Mouse (Mus musculus) stomach, embryonic 16.5 days (tissue): ENCODE data around the gene Txlna. TPM values are rescaled to one million over a fixed set of nuclear protein-coding genes. Genes with fewer than 3 reads are reported as not detected.

ENCODE experiments used
- ATAC-seq: fragments of 200-750 bp; cut with Nextera tagmentation; 2 replicates; pipeline ENCODE4 v1.8.0; 2017; ENCODE audit warnings: moderate number of reproducible peaks, moderate TSS enrichment; ENCODE audit not compliant: insufficient read depth, low FRiP score
- H3K27ac ChIP-seq: fragments of 300-500 bp; sonication (generic); 2 replicates; pipeline ENCODE4 v1.5.1; 2014; ENCODE audit warnings: low read length
- H3K27me3 ChIP-seq: fragments of 300-500 bp; sonication (generic); 2 replicates; pipeline ENCODE4 v1.6.1; 2014; ENCODE audit warnings: low read length, control low read depth, mixed read lengths; ENCODE audit not compliant: control insufficient read depth, insufficient read depth
- H3K36me3 ChIP-seq: fragments of 300-500 bp; sonication (generic); 2 replicates; pipeline ENCODE4 v1.6.1; 2014; ENCODE audit warnings: low read length; ENCODE audit not compliant: control insufficient read depth, insufficient read depth
- H3K4me1 ChIP-seq: fragments of 300-500 bp; sonication (generic); 2 replicates; pipeline ENCODE4 v1.6.1; 2014; ENCODE audit warnings: low read length, control low read depth, mixed read lengths; ENCODE audit not compliant: control insufficient read depth, insufficient read depth
- H3K4me2 ChIP-seq: fragments of 300-500 bp; sonication (generic); 2 replicates; pipeline ENCODE4 v1.6.1; 2014; ENCODE audit warnings: low read depth, low read length, mixed read lengths
- H3K4me3 ChIP-seq: fragments of 300-500 bp; sonication (generic); replicated peaks from 2 replicates; pipeline ENCODE4 v1.5.1; 2014; ENCODE audit warnings: mild to moderate bottlenecking, low read length
- H3K9ac ChIP-seq: fragments of 300-500 bp; sonication (generic); 2 replicates; pipeline ENCODE4 v1.6.1; 2014; ENCODE audit warnings: low read length
- H3K9me3 ChIP-seq: fragments of 300-500 bp; sonication (generic); replicated peaks from 2 replicates; pipeline ENCODE4 v1.6.1; 2016; ENCODE audit warnings: low read length, control low read depth; ENCODE audit not compliant: control insufficient read depth
- WGBS: fragments of 180-500 bp; shearing (Covaris S2); extraction: QIAGEN DNeasy Blood & Tissue Kit; methylation state at CpG from one replicate; pipeline ENCODE4 v1.1.7; 2014; 5-methylcytosine and 5-hydroxymethylcytosine counted together
- polyA plus RNA-seq: library from polyadenylated mRNA; unstranded; fragments of >200 nt; fragmentation: Nextera tagmentation; extraction: Ambion mirVana; gene quantifications from 2 replicates; pipeline ENCODE4 v1.2.1, GENCODE M21; 2015

Txlna gene
- polyA plus RNA-seq, 1 experiment from 2014 or later = 65.3 TPM

DNA sequence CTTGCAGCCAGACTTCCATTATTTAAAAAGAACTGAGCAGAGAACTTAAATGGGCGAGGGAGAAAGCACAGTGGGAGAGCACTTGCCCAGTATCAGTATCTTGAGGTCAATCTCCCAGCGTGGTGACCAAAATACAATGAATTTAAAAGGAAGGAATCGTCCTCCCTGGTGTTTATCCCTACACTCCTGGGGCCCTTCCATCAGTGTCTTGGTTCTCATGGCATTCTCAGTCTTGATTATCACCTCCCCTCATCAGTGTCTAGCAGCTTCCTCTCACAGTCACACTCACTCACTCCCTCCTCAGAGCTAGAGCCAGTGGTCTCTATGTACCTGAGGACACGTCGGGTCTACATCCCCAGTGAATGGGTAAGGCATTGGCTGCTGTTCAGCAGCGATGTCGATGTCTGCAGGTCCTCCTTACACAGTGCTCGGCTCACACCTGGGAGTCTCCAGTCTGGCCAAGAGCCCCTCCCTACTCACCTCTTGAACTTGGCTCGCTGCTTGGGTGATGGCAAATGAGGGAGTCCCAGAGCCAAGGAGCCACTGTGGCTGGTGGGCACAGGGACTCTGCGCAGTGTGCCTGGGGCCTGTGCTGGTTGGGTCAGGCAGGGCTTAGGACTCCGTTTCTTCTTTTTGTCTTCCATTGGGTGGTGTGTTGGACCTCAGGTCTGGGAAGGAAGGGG, 18.6 kb downstream of the Txlna start:
- 75% methylated on average over 11 of the region's 11 CpGs for WGBS
- Histone ChIP-seq H3K4me1 (peaks cover 28% of the 10 kb centered on the region), H3K27ac (peak overlapping the region; percentile 26; the same call in 1 of the 2 replicates), H3K4me2 (peak overlapping the region; percentile 80), H3K9me3 (no peaks in the 10 kb centered on the region), H3K36me3 (no peaks in the 10 kb centered on the region), H3K4me3 (no peak overlapping the region), H3K27me3 (no peaks in the 10 kb centered on the region), H3K9ac (no peak overlapping the region; the same call in 1 of the 2 replicates)
- ATAC-seq = no peak

DNA sequence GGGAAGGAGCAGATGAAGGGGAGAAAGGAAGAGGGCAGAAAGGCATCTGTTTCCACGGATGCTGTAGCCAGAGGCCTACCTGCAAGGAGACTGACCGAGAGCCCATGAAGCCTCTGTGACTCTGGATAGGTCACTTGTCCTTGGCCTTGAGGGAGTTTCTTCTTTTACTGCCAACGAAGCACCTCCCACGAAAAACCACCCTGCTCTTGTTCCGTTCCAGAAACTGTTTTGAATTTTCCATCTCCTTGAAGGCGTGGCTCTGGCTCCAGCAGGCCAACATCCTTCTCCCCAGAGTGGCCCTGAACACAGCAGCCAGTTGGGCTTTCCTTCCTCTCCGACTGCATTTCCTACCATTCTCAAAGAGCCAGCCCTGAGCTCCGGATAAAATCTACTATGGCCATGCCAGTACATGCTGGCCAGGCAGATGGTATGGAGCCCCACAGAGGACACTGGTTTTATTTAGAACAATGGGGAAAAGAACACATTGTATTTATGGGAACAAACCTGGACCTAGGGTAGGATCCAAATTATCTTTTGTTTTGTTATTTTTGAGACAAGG, 19.5 kb downstream of the Txlna start:
- WGBS = 75% methylated on average over 8 of the region's 8 CpGs
- Histone ChIP-seq H3K9me3 (no peaks in the 10 kb centered on the region), H3K4me1 (peaks cover 28% of the 10 kb centered on the region), H3K36me3 (0 out of 2 replicates have a peak, but pooled peaks cover 4% of the 10 kb centered on the region), H3K27ac (peak overlapping the region; percentile 43; the same call in 1 of the 2 replicates), H3K4me3 (no peak overlapping the region), H3K27me3 (no peaks in the 10 kb centered on the region), H3K9ac (no peak overlapping the region; the same call in 1 of the 2 replicates), H3K4me2 (no peak overlapping the region; the same call in 1 of the 2 replicates)
- no peak for ATAC-seq

DNA sequence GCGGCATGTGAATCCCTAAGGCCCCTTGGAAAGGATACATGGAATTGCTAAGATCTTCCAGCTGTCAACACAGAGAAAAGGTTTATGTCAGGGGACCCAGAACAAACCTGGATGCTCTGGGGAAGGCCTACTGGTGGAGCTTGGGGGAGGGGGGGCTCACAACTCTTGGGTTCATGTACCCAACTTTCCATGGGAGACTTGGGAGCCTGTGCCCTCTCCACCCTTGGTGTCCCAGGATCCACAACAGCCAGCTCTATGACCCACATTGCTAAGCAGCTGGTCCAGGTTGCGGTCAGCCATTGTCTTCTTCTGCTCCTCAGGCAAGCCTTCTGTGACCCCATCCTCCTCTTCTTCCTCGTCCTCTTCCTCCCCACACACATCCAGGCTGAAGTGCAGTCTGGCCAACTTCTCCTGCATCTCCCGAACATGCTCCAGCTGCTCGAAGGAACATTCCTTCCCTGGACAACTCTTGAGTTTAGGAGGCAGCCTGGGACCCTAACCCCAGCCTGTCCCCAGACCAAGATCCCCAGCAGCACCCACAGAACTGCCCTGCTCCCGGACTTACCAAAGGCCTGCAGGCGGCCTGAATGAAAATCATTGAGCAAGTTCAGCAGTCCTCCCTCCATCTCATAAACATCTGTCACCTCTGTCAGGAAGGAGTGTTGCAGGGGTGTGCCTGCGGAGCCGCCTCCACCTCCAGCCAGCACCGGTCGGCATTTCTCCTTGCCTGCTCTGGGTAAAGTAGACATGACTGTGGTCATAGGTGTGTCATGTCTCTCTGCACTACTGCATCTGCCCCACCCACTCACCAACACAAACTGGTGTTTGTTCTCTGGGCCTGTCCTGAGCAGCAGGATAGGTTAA, 20.2 kb downstream of the Txlna start:
- peaks cover 28% of the 10 kb centered on the region for H3K4me1 ChIP-seq
- H3K36me3 ChIP-seq = 0 out of 2 replicates have a peak, but pooled peaks cover 4% of the 10 kb centered on the region
- H3K4me3 ChIP-seq = no peak overlapping the region
- ATAC-seq = no peak
- H3K27me3 ChIP-seq = no peaks in the 10 kb centered on the region
- H3K27ac ChIP-seq = peak overlapping the region; percentile 43; the same call in 1 of the 2 replicates
- H3K4me2 ChIP-seq = no peak overlapping the region; the same call in 1 of the 2 replicates
- H3K9ac ChIP-seq = 0 out of 2 replicates have a peak overlapping the region, but pooled peaks have one; percentile 13
- 72% methylated on average over 11 of the region's 11 CpGs for WGBS
- no peaks in the 10 kb centered on the region for H3K9me3 ChIP-seq

DNA sequence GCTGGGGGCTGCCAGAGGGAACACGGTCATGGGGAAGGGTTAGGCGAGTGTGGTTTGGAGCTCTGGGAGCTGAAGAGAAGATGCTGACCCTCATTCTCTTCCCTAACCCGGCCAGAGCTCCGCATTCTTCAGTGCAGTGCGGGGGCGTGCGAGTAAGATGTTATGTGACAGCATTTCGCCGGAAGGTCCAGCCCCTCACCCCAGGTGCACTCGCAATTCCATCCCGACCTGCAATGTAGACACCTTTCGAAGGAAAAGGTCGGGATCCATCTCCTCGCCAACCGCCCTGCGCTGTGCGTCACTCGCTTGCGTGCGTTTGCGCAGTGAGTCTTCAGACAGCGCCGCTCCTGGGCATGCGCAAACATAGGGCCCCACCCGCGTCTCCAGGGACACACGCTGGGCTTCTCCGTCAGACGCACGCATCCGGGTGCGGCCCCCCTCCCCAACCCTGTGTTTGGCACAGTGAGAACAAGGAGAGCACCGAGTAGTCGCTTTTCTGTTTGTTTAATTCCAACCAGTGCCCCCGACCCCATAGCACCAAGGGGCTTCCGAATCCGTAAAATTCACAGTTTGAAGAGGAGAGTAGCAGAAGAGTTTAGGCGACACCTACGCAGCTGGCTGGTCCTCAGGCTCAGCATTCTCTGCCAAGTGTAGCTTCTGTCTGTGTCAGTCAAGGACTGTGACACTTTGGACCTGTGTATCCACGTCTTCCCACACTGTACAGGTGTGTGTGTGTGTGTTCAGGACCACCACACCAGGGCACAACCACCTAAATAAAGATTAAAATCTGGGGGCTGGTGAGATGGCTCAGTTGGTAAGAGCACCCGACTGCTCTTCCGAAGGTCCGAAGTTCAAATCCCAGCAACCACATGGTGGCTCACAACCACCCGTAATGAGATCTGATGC, 21.8 kb downstream of the Txlna start, which contains the start of gene Iqcc:
Iqcc (minus strand) TSS at position 314 of the 906 bp plus-strand sequence.
- H3K9ac ChIP-seq = peak within 1 kb of the TSS; percentile 93
- H3K4me1 ChIP-seq = peaks cover 17% of the 10 kb centered on the region
- peak within 1 kb of the TSS; percentile 92 for H3K4me2 ChIP-seq
- peak; percentile 93 for ATAC-seq
- WGBS = 4% methylated on average over 43 of the region's 44 CpGs
- H3K36me3 ChIP-seq = 0 out of 2 replicates have a peak, but pooled peaks cover 4% of the 10 kb centered on the region
- peak within 1 kb of the TSS; percentile 82 for H3K27ac ChIP-seq
- no peaks in the 10 kb centered on the region for H3K27me3 ChIP-seq
- H3K9me3 ChIP-seq = no peaks in the 10 kb centered on the region
- H3K4me3 ChIP-seq = peak within 1 kb of the TSS; percentile 82

DNA sequence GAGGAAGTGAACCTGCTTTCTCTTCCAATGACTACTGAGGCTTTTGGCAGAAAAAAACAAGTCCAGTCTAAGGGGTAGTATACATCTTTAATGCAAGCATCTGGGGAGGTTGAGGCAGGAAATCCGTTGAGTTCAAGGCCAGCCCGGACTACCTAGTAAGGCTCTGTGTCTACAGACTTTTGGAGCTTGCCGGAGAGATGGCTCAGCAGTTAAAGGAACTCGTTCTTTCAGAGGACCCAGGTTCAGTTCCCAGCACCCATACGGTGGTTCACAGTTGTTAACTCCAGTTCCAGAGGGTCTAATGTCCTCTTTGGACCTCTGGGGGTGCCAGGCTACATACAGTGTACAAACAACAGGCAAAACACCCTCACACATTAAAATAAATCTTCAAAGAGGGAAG, 22.8 kb downstream of the Txlna start:
- Histone ChIP-seq H3K4me3 (peak overlapping the region; percentile 82), H3K4me2 (peak overlapping the region; percentile 92), H3K27me3 (no peaks in the 10 kb centered on the region), H3K9me3 (no peaks in the 10 kb centered on the region), H3K36me3 (0 out of 2 replicates have a peak, but pooled peaks cover 4% of the 10 kb centered on the region), H3K9ac (peak overlapping the region; percentile 93), H3K27ac (peak overlapping the region; percentile 82; the same call in 1 of the 2 replicates), H3K4me1 (peaks cover 16% of the 10 kb centered on the region)
- ATAC-seq = no peak
- WGBS = 92% methylated on average over 5 of the region's 5 CpGs

DNA sequence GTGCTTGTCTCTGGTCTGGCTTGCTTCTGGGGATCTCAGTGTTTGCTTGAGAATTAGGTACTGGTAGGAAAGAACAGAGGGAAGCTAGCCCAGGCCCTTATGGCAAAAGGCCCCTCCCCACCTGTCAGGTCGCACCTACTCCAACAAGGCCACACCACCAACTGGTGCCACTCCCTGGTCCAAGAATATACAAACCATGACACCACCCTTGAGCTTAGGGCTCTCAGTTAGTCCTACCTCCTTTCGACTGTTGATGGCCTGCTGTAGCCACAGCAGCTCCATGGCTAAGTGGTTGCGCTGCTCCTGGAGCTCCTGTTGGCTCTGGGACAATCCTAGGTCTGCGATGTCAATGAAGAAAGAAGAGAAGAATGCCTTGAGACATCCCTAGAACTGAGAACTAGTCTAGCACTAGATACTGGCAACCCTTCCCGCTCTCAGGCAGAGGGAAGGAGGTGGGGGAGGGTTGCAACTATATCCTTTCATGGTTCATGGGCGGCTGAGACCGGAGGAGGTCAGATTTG, 23.7 kb downstream of the Txlna start:
- 92% methylated on average over 7 of the region's 7 CpGs for WGBS

DNA sequence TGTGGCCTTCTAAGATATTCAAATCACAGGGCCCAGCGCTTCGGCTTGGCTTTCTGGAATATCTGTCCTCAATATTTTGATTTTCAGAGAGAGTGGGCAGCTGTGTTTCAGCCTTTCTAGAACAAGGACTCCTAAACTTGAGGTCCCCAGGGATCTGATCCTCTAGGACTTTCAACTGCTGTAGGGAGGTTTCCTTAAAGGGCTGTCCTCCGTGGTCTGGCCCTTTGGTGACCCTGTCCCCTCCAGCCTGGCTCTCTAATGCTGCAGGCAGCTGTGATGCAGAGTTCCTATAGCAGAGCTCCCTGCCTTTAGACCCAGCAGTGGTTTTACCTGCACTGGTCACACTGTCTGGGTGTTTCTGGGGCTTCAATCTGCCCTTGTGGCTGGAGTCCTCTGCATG, 24.2 kb downstream of the Txlna start:
- H3K9me3 ChIP-seq = no peaks in the 10 kb centered on the region
- peaks cover 10% of the 10 kb centered on the region for H3K4me1 ChIP-seq
- no peak for ATAC-seq
- 92% methylated on average over 3 of the region's 3 CpGs for WGBS
- no peak overlapping the region for H3K27ac ChIP-seq
- 0 out of 2 replicates have a peak, but pooled peaks cover 4% of the 10 kb centered on the region for H3K36me3 ChIP-seq
- no peaks in the 10 kb centered on the region for H3K27me3 ChIP-seq
- H3K9ac ChIP-seq = no peak overlapping the region
- no peak overlapping the region for H3K4me3 ChIP-seq
- no peak overlapping the region for H3K4me2 ChIP-seq

More for the DNA sequence above, 23.7 kb downstream of the Txlna start:
- Histone ChIP-seq H3K4me2 (no peak overlapping the region), H3K9me3 (no peaks in the 10 kb centered on the region), H3K36me3 (0 out of 2 replicates have a peak, but pooled peaks cover 4% of the 10 kb centered on the region), H3K4me3 (no peak overlapping the region), H3K27me3 (no peaks in the 10 kb centered on the region), H3K9ac (no peak overlapping the region), H3K4me1 (peaks cover 10% of the 10 kb centered on the region), H3K27ac (no peak overlapping the region)
- no peak for ATAC-seq

DNA sequence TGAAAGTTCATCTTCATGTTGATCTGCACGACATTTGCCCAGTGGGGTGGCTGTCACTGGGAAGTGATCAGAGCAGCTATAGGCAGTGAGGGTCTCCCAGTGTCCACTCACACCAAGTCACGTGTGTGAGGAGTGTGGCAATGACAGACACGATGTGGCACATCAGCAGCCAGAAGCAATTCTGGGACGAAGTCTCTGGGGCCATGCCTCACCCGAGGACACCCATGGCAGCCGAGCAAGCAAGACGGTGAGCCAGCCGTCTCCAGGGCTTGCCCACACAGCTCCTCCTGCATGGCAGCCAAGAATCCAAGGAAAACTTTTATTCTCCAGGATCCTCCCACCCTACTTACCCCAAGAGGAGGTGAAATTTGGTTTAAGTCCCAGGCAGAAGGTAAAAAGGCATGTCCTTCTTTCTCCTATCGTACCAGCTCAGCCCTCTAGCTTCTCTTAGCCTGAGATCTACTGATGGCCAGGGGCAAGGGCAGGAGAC, 25.0 kb downstream of the Txlna start:
- Histone ChIP-seq H3K4me2 (no peak overlapping the region), H3K36me3 (0 out of 2 replicates have a peak, but pooled peaks cover 4% of the 10 kb centered on the region), H3K27ac (no peak overlapping the region), H3K4me3 (no peak overlapping the region), H3K9ac (no peak overlapping the region), H3K27me3 (no peaks in the 10 kb centered on the region), H3K9me3 (no peaks in the 10 kb centered on the region), H3K4me1 (peaks cover 10% of the 10 kb centered on the region)
- no peak for ATAC-seq
- 88% methylated on average over 9 of the region's 9 CpGs for WGBS
